Mouse (Mus musculus): ENCODE data around the gene Crip1. TPM values are rescaled to one million over a fixed set of nuclear protein-coding genes. Genes with fewer than 3 reads are reported as not detected.

Gene Crip1
- 266 and 312 TPM in 2 replicates for polyA plus RNA-seq (2014; fragmentation: Nextera tagmentation; extraction: Ambion mirVana)

DNA sequence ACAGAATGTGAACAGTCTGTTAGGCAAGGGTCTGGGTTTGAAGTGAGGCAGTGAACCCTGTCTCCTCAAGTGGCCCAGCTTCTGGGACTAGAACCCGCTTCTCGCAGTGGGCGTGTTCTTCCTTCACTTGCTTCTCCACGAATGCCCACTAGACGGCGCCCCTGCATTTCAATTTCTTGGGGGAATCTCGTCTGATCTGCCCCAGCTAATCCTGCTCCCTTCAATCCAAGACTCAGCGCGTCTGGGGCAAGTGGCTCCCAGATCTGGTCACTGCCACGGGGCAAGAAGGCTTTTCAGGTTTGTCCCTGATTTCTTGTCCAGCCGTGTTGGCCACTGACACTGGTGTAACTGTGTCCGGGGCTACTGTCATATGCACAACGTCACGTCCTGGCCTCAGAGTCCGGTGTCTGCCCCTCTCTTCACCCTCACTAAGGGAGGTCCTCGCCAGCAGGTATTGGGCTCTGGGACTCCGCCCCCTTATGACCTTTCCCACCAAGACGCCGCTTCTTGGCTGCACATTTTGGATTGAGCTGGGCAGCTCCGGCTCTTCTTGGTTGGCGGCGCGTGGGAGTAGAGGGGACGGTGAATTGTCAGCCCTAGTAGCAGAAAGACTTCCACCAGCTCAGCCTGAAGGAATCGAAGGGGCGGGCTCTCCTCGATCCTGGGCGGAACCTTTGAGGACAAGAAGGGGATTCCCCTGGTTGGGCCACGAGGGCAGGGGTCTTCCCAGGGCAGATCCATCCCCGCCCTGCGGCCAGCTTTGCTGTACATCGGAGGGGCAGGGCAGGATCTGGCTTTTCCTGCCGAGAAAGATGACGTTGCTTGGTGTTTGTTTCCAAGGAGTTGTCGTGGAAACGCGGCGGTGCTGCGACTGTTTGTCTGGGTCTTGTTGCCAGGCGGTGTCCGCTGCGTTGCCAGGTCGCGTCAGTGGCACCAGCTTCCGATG, at the start of gene Crip1:
Gene Crip1, plus strand, starts transcription at position 205 of the 946 bp plus-strand sequence.
- DNase-seq (ENCODE audit: low spot score) (peak; percentile 93), ATAC-seq (replicated peaks; ENCODE audit: low FRiP score, low TSS enrichment, low read depth) (0 out of 2 replicates have a peak, but pooled peaks have one; percentile 1)
- H3K36me3 ChIP-seq (ENCODE audit: control insufficient read depth, insufficient read depth, low read length) = no peaks in the 10 kb centered on the region
- peaks cover 10% of the 10 kb centered on the region for H3K27me3 ChIP-seq (replicated peaks; ENCODE audit: control insufficient read depth, insufficient read depth, low read length)
- H3K4me1 ChIP-seq (replicated peaks; ENCODE audit: control insufficient read depth, insufficient read depth, low read length) = peaks cover 29% of the 10 kb centered on the region
- H3K9me3 ChIP-seq (ENCODE audit: control insufficient read depth, low read length) = no peaks in the 10 kb centered on the region
- H3K27ac ChIP-seq (ENCODE audit: low read depth) = peak within 1 kb of the TSS; percentile 6; the same call in 1 of the 2 replicates
- 0 out of 2 replicates have a peak within 1 kb of the TSS, but pooled peaks have one; percentile 25 for H3K9ac ChIP-seq (ENCODE audit: low read length)
- H3K4me3 ChIP-seq (ENCODE audit: low read depth, low read length) = 0 out of 2 replicates have a peak within 1 kb of the TSS, but pooled peaks have one; percentile 11
- WGBS = 9% methylated on average over 45 of the region's 45 CpGs
- H3K4me2 ChIP-seq (ENCODE audit: low read length) = peak within 1 kb of the TSS; percentile 45

DNA sequence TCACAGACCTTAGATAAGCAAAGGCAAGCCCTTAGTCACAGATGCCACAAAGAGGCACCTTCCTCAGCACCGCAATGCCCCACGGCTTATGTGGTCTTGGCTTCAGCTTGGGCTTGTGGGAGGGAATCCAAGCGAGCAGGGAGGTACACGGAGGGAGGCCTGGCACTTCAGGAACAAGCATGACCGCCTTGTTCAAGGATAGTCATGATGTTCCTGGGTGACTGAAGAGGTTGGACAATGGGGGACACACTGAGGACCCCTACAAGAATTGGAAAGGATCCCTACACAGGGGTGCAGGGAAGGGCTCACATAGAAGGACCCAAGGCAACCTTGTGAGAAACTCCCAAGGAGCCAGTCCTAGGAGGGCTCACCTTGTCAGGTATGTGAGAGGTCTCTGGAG, 49.1 kb upstream of the Crip1 start:
- H3K4me1 ChIP-seq (replicated peaks; ENCODE audit: control insufficient read depth, insufficient read depth, low read length) = peaks cover 26% of the 10 kb centered on the region
- peak overlapping the region; percentile 84 for H3K4me2 ChIP-seq (ENCODE audit: low read length)
- H3K4me3 ChIP-seq (ENCODE audit: low read depth, low read length) = no peak overlapping the region
- WGBS = 84% methylated on average over 5 of the region's 5 CpGs
- no peak overlapping the region for H3K27ac ChIP-seq (ENCODE audit: low read depth)
- H3K9ac ChIP-seq (ENCODE audit: low read length) = no peak overlapping the region; the same call in 1 of the 2 replicates
- H3K9me3 ChIP-seq (ENCODE audit: control insufficient read depth, low read length) = no peaks in the 10 kb centered on the region
- no peaks in the 10 kb centered on the region for H3K27me3 ChIP-seq (replicated peaks; ENCODE audit: control insufficient read depth, insufficient read depth, low read length)
- ATAC-seq (replicated peaks; ENCODE audit: low FRiP score, low TSS enrichment, low read depth) = no peak
- DNase-seq (ENCODE audit: low spot score) = no peak
- no peaks in the 10 kb centered on the region for H3K36me3 ChIP-seq (ENCODE audit: control insufficient read depth, insufficient read depth, low read length)

DNA sequence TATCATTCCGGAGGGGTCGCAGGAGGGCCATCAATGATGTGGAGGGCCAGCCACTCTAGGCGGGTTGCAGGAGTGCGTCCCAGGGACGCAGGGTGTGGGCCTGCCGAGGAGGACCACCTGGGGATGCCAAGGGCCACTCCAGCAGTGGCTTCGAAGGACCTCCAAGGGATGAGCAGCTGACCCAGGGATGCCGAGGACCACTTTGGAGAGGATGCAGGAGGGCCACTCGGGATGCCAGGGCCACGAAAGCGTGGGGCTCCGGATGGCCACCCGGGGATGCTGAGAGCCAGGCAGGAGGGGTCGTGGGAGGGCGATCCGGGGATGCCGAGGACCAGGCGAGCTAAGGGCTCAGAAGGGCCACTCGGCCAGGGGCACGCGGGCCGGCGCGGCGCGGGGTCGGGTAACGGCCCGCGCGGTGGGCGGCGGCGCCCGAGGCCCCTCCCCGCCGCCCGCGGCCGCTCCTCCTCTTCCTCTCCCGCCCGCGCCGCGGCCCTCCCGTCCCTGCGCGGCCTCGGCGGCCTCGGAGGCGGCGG, 48.3 kb upstream of the Crip1 start, which contains the start of gene Mta1:
Gene Mta1, plus strand, starts transcription at position 530 of the 533 bp plus-strand sequence.
- Histone ChIP-seq H3K4me1 (replicated peaks; ENCODE audit: control insufficient read depth, insufficient read depth, low read length) (peaks cover 26% of the 10 kb centered on the region), H3K4me3 (ENCODE audit: low read depth, low read length) (peak within 1 kb of the TSS; percentile 94), H3K9me3 (ENCODE audit: control insufficient read depth, low read length) (no peaks in the 10 kb centered on the region), H3K27ac (ENCODE audit: low read depth) (peak within 1 kb of the TSS; percentile 79), H3K4me2 (ENCODE audit: low read length) (peak within 1 kb of the TSS; percentile 84), H3K27me3 (replicated peaks; ENCODE audit: control insufficient read depth, insufficient read depth, low read length) (no peaks in the 10 kb centered on the region), H3K9ac (ENCODE audit: low read length) (peak within 1 kb of the TSS; percentile 98), H3K36me3 (ENCODE audit: control insufficient read depth, insufficient read depth, low read length) (no peaks in the 10 kb centered on the region)
- WGBS = 2% methylated on average over 18 of the region's 53 CpGs
- DNase-seq (ENCODE audit: low spot score) = peak; percentile 75
- ATAC-seq (replicated peaks; ENCODE audit: low FRiP score, low TSS enrichment, low read depth) = peak; percentile 76

DNA sequence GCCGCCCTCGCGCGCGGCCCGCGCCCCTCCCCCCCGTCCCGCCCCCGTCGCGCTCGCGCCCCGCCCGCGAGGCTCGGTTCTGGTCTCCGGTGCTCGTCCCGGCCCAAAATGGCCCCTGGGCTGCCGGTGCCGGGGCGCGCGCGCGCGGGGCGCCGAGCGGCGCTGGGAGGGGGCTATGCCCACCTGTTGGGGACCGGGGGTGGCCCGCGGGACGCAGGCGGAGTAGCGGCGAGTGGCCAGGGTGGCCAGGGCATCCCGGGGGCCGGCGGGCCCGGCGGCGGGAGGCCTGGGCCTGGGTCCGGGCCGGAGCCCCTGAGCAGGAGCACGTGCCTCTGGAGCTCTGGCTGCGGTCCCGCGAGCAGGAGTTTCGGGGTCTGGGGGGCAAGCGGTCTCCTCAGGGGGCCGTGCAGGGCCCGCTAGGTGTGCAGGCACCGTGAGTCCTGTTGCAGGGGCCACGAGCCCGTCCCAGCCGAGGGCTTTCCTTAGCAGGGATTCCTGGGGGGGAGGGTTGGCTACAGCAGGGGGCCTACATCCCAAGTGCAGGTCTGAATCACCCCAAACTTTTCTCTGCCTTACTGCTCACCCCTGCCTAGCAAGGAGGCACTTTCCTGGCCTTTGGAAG, 47.5 kb upstream of the Crip1 start:
- DNase-seq (ENCODE audit: low spot score) (peak; percentile 68), ATAC-seq (replicated peaks; ENCODE audit: low FRiP score, low TSS enrichment, low read depth) (0 out of 2 replicates have a peak, but pooled peaks have one; percentile 3)
- Histone ChIP-seq H3K4me1 (replicated peaks; ENCODE audit: control insufficient read depth, insufficient read depth, low read length) (peaks cover 26% of the 10 kb centered on the region), H3K4me3 (ENCODE audit: low read depth, low read length) (peak overlapping the region; percentile 94), H3K27me3 (replicated peaks; ENCODE audit: control insufficient read depth, insufficient read depth, low read length) (no peaks in the 10 kb centered on the region), H3K27ac (ENCODE audit: low read depth) (peak overlapping the region; percentile 79), H3K36me3 (ENCODE audit: control insufficient read depth, insufficient read depth, low read length) (no peaks in the 10 kb centered on the region), H3K9me3 (ENCODE audit: control insufficient read depth, low read length) (no peaks in the 10 kb centered on the region), H3K4me2 (ENCODE audit: low read length) (peak overlapping the region; percentile 76), H3K9ac (ENCODE audit: low read length) (peak overlapping the region; percentile 98)
- 2% methylated on average over 52 of the region's 60 CpGs for WGBS

DNA sequence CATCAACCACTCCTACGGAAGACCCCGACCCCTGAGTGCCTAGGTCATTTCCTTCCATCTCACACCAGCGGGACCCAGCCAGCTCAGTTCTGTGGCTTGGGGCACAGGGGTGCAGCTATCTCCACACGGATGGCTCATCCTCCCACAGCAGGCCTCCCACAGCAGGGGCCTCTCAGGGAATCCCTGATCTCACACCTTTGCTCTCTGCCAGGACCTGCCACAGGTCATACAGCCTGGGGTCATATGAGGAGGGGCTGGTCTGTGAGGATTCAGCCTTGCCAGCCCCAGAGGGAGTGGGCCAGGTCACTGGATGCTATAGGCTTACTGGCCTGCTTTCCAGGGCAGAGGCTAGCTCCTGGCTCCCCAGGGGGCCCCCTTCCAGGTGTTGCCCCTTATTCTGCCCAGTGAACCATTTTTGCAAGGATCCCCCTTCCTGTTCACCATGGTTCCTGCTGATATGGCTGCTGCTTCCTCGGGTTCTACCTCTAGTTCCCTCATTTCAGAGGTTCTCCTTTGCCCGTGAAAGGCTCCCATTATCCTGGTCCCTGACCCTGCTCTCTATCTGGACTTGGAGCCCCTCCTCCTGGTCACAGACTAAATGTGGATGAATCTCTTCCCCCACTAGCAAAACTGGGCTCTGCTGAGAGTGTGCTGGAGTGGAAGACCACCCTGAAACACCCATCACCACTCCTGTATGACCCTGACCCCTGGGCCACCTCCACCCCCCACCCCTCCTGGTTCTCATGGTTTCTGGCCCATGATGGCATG, 46.5 kb upstream of the Crip1 start:
- ATAC-seq (replicated peaks; ENCODE audit: low FRiP score, low TSS enrichment, low read depth) (no peak), DNase-seq (ENCODE audit: low spot score) (no peak)
- 17% methylated on average over 6 of the region's 6 CpGs for WGBS
- H3K9me3 ChIP-seq (ENCODE audit: control insufficient read depth, low read length) = no peaks in the 10 kb centered on the region
- H3K36me3 ChIP-seq (ENCODE audit: control insufficient read depth, insufficient read depth, low read length) = no peaks in the 10 kb centered on the region
- H3K9ac ChIP-seq (ENCODE audit: low read length) = peak overlapping the region; percentile 98
- H3K4me2 ChIP-seq (ENCODE audit: low read length) = peak overlapping the region; percentile 76
- H3K4me3 ChIP-seq (ENCODE audit: low read depth, low read length) = peak overlapping the region; percentile 94
- H3K4me1 ChIP-seq (replicated peaks; ENCODE audit: control insufficient read depth, insufficient read depth, low read length) = peaks cover 26% of the 10 kb centered on the region
- H3K27ac ChIP-seq (ENCODE audit: low read depth) = no peak overlapping the region
- H3K27me3 ChIP-seq (replicated peaks; ENCODE audit: control insufficient read depth, insufficient read depth, low read length) = no peaks in the 10 kb centered on the region

DNA sequence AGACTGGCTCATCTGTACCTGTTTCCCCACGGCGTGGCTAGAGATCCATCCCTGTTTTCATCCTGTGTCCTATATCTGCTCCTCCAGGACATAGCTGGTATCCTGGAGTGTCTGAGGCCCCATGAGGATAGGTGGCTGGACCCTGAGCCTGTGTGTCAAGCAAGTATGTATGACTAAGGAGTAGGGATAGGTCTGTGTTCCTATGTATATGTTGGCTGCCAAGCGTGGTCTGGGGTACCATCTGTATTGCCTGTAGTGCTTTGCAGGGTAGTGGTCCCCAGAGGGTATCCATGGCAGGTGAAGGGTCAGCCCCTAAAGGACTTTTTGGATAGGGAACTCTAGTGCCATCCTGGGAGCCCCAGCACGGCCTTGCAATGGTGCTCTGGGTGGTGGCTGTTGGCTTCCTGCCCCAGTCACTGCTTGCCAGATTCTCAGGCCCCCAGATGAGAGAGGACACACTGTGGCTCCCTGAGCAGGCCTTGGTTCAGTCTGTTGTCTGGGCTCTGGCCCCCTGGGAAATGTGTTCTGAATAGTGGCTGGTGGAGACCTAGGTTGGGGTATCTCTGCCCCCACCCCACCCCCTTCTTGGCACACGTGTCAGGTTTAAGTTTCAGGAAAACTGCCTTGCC, 45.6 kb upstream of the Crip1 start:
- no peak for DNase-seq (ENCODE audit: low spot score)
- H3K36me3 ChIP-seq (ENCODE audit: control insufficient read depth, insufficient read depth, low read length) = no peaks in the 10 kb centered on the region
- peaks cover 26% of the 10 kb centered on the region for H3K4me1 ChIP-seq (replicated peaks; ENCODE audit: control insufficient read depth, insufficient read depth, low read length)
- H3K9ac ChIP-seq (ENCODE audit: low read length) = no peak overlapping the region
- H3K27me3 ChIP-seq (replicated peaks; ENCODE audit: control insufficient read depth, insufficient read depth, low read length) = no peaks in the 10 kb centered on the region
- no peak overlapping the region for H3K27ac ChIP-seq (ENCODE audit: low read depth)
- no peak overlapping the region for H3K4me2 ChIP-seq (ENCODE audit: low read length)
- H3K9me3 ChIP-seq (ENCODE audit: control insufficient read depth, low read length) = no peaks in the 10 kb centered on the region
- ATAC-seq (replicated peaks; ENCODE audit: low FRiP score, low TSS enrichment, low read depth) = no peak
- no peak overlapping the region for H3K4me3 ChIP-seq (ENCODE audit: low read depth, low read length)
- WGBS = 83% methylated on average over 5 of the region's 5 CpGs

DNA sequence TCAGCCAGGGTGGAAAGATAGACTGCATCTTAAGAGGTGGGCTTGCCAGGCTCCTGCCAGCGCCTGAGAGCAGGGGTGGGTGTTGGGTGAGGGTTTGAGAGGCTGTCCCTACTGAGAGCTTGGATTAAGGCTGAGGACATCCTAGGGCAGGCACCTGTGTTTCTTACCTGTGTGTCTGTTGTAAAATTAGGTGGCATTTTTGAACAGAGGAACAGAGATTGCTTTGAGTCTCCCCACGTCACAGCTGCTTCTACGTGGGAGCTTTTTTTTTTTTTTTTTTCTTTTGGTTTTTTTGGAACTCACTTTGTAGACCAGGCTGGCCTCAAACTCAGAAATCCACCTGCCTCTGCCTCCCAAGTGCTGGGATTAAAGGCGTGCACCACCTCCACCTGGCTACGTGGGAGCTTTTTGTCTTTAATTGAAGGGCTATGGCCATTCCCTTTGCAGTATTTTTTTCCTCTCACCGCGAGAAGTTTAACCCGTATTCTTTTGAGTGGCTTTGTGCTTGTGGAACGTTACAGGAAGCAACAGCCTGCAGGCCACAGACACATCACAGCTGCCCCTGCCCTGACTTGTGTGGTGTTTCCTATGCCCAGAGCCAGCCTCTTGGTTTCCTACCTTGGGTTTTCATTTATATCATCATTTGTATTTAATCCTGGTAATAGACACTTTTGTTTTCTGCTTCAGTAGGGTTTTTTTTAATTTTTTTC, 44.7 kb upstream of the Crip1 start:
- no peak overlapping the region for H3K4me3 ChIP-seq (ENCODE audit: low read depth, low read length)
- ATAC-seq (replicated peaks; ENCODE audit: low FRiP score, low TSS enrichment, low read depth) = no peak
- H3K4me1 ChIP-seq (replicated peaks; ENCODE audit: control insufficient read depth, insufficient read depth, low read length) = peaks cover 26% of the 10 kb centered on the region
- no peak overlapping the region for H3K9ac ChIP-seq (ENCODE audit: low read length)
- no peak for DNase-seq (ENCODE audit: low spot score)
- WGBS = 77% methylated on average over 9 of the region's 9 CpGs
- no peaks in the 10 kb centered on the region for H3K9me3 ChIP-seq (ENCODE audit: control insufficient read depth, low read length)
- H3K27me3 ChIP-seq (replicated peaks; ENCODE audit: control insufficient read depth, insufficient read depth, low read length) = no peaks in the 10 kb centered on the region
- H3K27ac ChIP-seq (ENCODE audit: low read depth) = no peak overlapping the region
- no peaks in the 10 kb centered on the region for H3K36me3 ChIP-seq (ENCODE audit: control insufficient read depth, insufficient read depth, low read length)
- H3K4me2 ChIP-seq (ENCODE audit: low read length) = no peak overlapping the region
